Mouse (Mus musculus): ENCODE results near the gene Tex28. TPM values are rescaled to one million over a fixed set of nuclear protein-coding genes. Genes with fewer than 3 reads are reported as not detected.
"Not testable (repeated sequence)": the region's sequence is repeated elsewhere in the genome, so short reads cannot be mapped to it uniquely, and the experiment has no call there.

Tex28 gene
- not detected for total RNA-seq (2021)
- not detected in 2 replicates for polyA plus RNA-seq (2012; rRNA removed)
- long read RNA-seq = 0 reads

- DNase-seq = no peak
Measured at GRCm38 (mm10) chrX:74167738-74168137, at the start of gene Tex28. Tex28 (minus strand) TSS chrX:74167838.

- DNase-seq = no peak
Measured at GRCm38 (mm10) chrX:74203556-74203955, 35.9 kb upstream of the Tex28 start.

GRCm38 (mm10) chrX:74176959-74177358 lies 9.3 kb upstream of the Tex28 start, which contains the start of gene Tktl1:
Tktl1 (plus strand) TSS chrX:74177259.
- no peak for DNase-seq

- not testable (repeated sequence) for DNase-seq
Measured at GRCm38 (mm10) chrX:74135263-74135662, 32.4 kb downstream of the Tex28 start, which contains the start of gene Mecp2. Mecp2 (minus strand) TSS chrX:74135363.

GRCm38 (mm10) chrX:74127164-74127563 lies 40.5 kb downstream of the Tex28 start, which contains the start of gene Opn1mw:
Opn1mw (plus strand) TSS chrX:74127464.
- DNase-seq = no peak

- DNase-seq = no peak
Measured at GRCm38 (mm10) chrX:74124975-74125374, 42.7 kb downstream of the Tex28 start.

GRCm38 (mm10) chrX:74115511-74115910 lies 52.1 kb downstream of the Tex28 start:
- peak; percentile 67 for DNase-seq

- no peak for DNase-seq
Measured at GRCm38 (mm10) chrX:74114036-74114435, 53.6 kb downstream of the Tex28 start.

- no peak for DNase-seq
Measured at GRCm38 (mm10) chrX:74108747-74109146, 58.9 kb downstream of the Tex28 start.

- peak; percentile 9 for DNase-seq
Measured at GRCm38 (mm10) chrX:74105916-74106315, 61.7 kb downstream of the Tex28 start.

GRCm38 (mm10) chrX:74103457-74104188 lies 64.0 kb downstream of the Tex28 start:
- DNase-seq = no peak

Other genes with a start within 250 kb of the Tex28 start
- 1 to 10 TPM; 3.2 to 4.0 TPM for gene Arhgap4, start 246.0 kb downstream of the Tex28 start, total RNA-seq (2021)
- 9.9 and 11.1 TPM in 2 replicates for gene Arhgap4, start 246.0 kb downstream of the Tex28 start, polyA plus RNA-seq (2012; rRNA removed)
- gene Naa10, start 245.9 kb downstream of the Tex28 start, total RNA-seq (2021) = 10 to 100 TPM; 69.6 to 93.8 TPM
- gene Naa10, start 245.9 kb downstream of the Tex28 start, polyA plus RNA-seq (2012; rRNA removed) = 53.6 and 56.1 TPM in 2 replicates
- 10 to 100 TPM; 20.2 to 29.6 TPM for gene Renbp, start 237.0 kb downstream of the Tex28 start, total RNA-seq (2021)
- 3.1 and 4.3 TPM in 2 replicates for gene Renbp, start 237.0 kb downstream of the Tex28 start, polyA plus RNA-seq (2012; rRNA removed)
- gene Hcfc1, start 201.5 kb downstream of the Tex28 start, total RNA-seq (2021) = 10 to 100 TPM; 44.2 to 66.4 TPM
- 73.8 and 113 TPM in 2 replicates for gene Hcfc1, start 201.5 kb downstream of the Tex28 start, polyA plus RNA-seq (2012; rRNA removed)
- 100 to 1,000 TPM; 113 to 130 TPM for gene Irak1, start 143.9 kb downstream of the Tex28 start, total RNA-seq (2021)
- 586 and 733 TPM in 2 replicates for gene Irak1, start 143.9 kb downstream of the Tex28 start, polyA plus RNA-seq (2012; rRNA removed)
- not detected for gene Opn1mw, start 40.4 kb downstream of the Tex28 start, total RNA-seq (2021)
- not detected in 2 replicates for gene Opn1mw, start 40.4 kb downstream of the Tex28 start, polyA plus RNA-seq (2012; rRNA removed)
- gene Mecp2, start 32.5 kb downstream of the Tex28 start, total RNA-seq (2021) = 10 to 100 TPM; 31.3 to 34.8 TPM
- gene Mecp2, start 32.5 kb downstream of the Tex28 start, polyA plus RNA-seq (2012; rRNA removed) = 3.7 and 4.7 TPM in 2 replicates
- gene Tktl1, start 9.4 kb upstream of the Tex28 start, total RNA-seq (2021) = not detected
- gene Tktl1, start 9.4 kb upstream of the Tex28 start, polyA plus RNA-seq (2012; rRNA removed) = not detected in 2 replicates
- gene Flna, start 82.0 kb upstream of the Tex28 start, total RNA-seq (2021) = 100 to 1,000 TPM; 120 to 195 TPM
- 134 and 139 TPM in 2 replicates for gene Flna, start 82.0 kb upstream of the Tex28 start, polyA plus RNA-seq (2012; rRNA removed)
- 100 to 1,000 TPM in 1 of 2 experiments, 10 to 100 TPM in 1; 53.9 to 170 TPM for gene Emd, start 86.8 kb upstream of the Tex28 start, total RNA-seq (2021)
- 68.7 and 74.1 TPM in 2 replicates for gene Emd, start 86.8 kb upstream of the Tex28 start, polyA plus RNA-seq (2012; rRNA removed)
- 100 to 1,000 TPM; 220 to 443 TPM for gene Rpl10, start 103.0 kb upstream of the Tex28 start, total RNA-seq (2021)
- gene Rpl10, start 103.0 kb upstream of the Tex28 start, polyA plus RNA-seq (2012; rRNA removed) = 692 and 707 TPM in 2 replicates
- gene Taz, start 114.1 kb upstream of the Tex28 start, total RNA-seq (2021) = 10 to 100 TPM; 56.6 to 74.2 TPM
- gene Taz, start 114.1 kb upstream of the Tex28 start, polyA plus RNA-seq (2012; rRNA removed) = 126 and 136 TPM in 2 replicates
- 10 to 100 TPM; 13.1 to 13.5 TPM for gene Dnase1l1, start 114.5 kb upstream of the Tex28 start, total RNA-seq (2021)
- 7.5 and 9.5 TPM in 2 replicates for gene Dnase1l1, start 114.5 kb upstream of the Tex28 start, polyA plus RNA-seq (2012; rRNA removed)
- 100 to 1,000 TPM; 262 to 281 TPM for gene Atp6ap1, start 129.3 kb upstream of the Tex28 start, total RNA-seq (2021)
- 358 and 481 TPM in 2 replicates for gene Atp6ap1, start 129.3 kb upstream of the Tex28 start, polyA plus RNA-seq (2012; rRNA removed)
- gene Gdi1, start 137.2 kb upstream of the Tex28 start, total RNA-seq (2021) = 100 to 1,000 TPM; 252 TPM
- gene Gdi1, start 137.2 kb upstream of the Tex28 start, polyA plus RNA-seq (2012; rRNA removed) = 160 and 195 TPM in 2 replicates
- 10 to 100 TPM; 61.5 to 87.6 TPM for gene Fam50a, start 145.2 kb upstream of the Tex28 start, total RNA-seq (2021)
- gene Fam50a, start 145.2 kb upstream of the Tex28 start, polyA plus RNA-seq (2012; rRNA removed) = 23.8 and 28.3 TPM in 2 replicates
- gene Plxna3, start 161.2 kb upstream of the Tex28 start, total RNA-seq (2021) = 10 to 100 TPM in 1 of 2 experiments, 1 to 10 TPM in 1; 7.2 to 12.0 TPM
- 13.5 and 19.9 TPM in 2 replicates for gene Plxna3, start 161.2 kb upstream of the Tex28 start, polyA plus RNA-seq (2012; rRNA removed)
- 10 to 100 TPM; 47.4 to 56.2 TPM for gene Lage3, start 185.8 kb upstream of the Tex28 start, total RNA-seq (2021)
- 31.4 and 44.2 TPM in 2 replicates for gene Lage3, start 185.8 kb upstream of the Tex28 start, polyA plus RNA-seq (2012; rRNA removed)
- 10 to 100 TPM; 64.3 to 67.5 TPM for gene Ubl4a, start 205.4 kb upstream of the Tex28 start, total RNA-seq (2021)
- 31.3 and 37.0 TPM in 2 replicates for gene Ubl4a, start 205.4 kb upstream of the Tex28 start, polyA plus RNA-seq (2012; rRNA removed)
- 10 to 100 TPM; 16.9 to 27.8 TPM for gene Slc10a3, start 205.5 kb upstream of the Tex28 start, total RNA-seq (2021)
- gene Slc10a3, start 205.5 kb upstream of the Tex28 start, polyA plus RNA-seq (2012; rRNA removed) = 23.1 and 27.3 TPM in 2 replicates
- 10 to 100 TPM; 25.1 to 36.6 TPM for gene Fam3a, start 225.4 kb upstream of the Tex28 start, total RNA-seq (2021)
- gene Fam3a, start 225.4 kb upstream of the Tex28 start, polyA plus RNA-seq (2012; rRNA removed) = 48.8 and 51.3 TPM in 2 replicates
- 100 to 1,000 TPM in 1 of 2 experiments, 10 to 100 TPM in 1; 61.8 to 103 TPM for gene Ikbkg, start 225.5 kb upstream of the Tex28 start, total RNA-seq (2021)
- 13.7 and 17.3 TPM in 2 replicates for gene Ikbkg, start 225.5 kb upstream of the Tex28 start, polyA plus RNA-seq (2012; rRNA removed)